Mouse (Mus musculus): Measurements from ENCODE around the gene Mgat1. TPM values are rescaled to one million over a fixed set of nuclear protein-coding genes. Genes with fewer than 3 reads are reported as not detected.

The Mgat1 gene
- total and polyA plus RNA-seq, 3 experiments, result 67.7 to 83.2 (median 80.9) TPM

DNA sequence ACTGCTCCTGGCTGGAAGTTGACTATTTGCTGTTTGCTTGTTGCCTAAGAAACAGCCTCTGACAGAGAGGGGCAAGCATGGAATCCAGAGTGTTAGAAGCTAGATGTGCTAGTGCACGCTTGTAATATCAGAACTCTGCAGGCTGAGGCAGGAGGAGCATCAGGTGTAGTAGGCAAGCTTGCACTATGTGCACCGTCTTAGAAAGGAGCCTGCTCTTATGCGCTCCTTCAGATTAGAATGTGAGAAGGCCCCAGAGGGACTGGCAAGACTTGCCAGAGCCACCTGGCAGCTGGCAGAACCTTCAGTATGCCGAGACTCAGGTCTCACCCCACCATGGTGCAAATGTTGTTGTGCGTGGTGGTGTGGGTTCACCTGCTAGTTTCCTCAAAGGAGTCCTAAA lies 8.1 kb downstream of the Mgat1 start:
- peaks cover 30 to 55% of the 10 kb centered on the region in 2 experiments for H3K36me3 ChIP-seq (replicated peaks in 1 of 2; ENCODE audit: control insufficient read depth in 1 of 2, insufficient read depth in 1 of 2, low read length in 1 of 2)

GRCm38 (mm10) chr11:49253035-49253434 lies 9.0 kb downstream of the Mgat1 start:
- Histone ChIP-seq H3K9ac (ENCODE audit: insufficient read depth, low read depth) (no peak overlapping the region), H3K4me2 (ENCODE audit: insufficient read depth, low read depth, poor library complexity, severe bottlenecking) (no peak overlapping the region), H3K4me1 (ENCODE audit: control insufficient read depth in 1 of 2, insufficient read depth in 2 of 2) (peaks cover 13 to 70% of the 10 kb centered on the region in 2 experiments), H3K27me3 (replicated peaks) (no peaks in the 10 kb centered on the region), H3K4me3 (replicated peaks in 1 of 3; ENCODE audit: low read depth in 2 of 3, low read length in 2 of 3, poor library complexity in 1 of 3) (no peak overlapping the region), H3K9me3 (replicated peaks; ENCODE audit: low read length) (no peaks in the 10 kb centered on the region), H3K27ac (ENCODE audit: insufficient read depth, low read depth) (no peak overlapping the region), H3K36me3 (replicated peaks in 1 of 2; ENCODE audit: control insufficient read depth in 1 of 2, insufficient read depth in 1 of 2, low read length in 1 of 2) (peaks cover 30 to 61% of the 10 kb centered on the region in 2 experiments), H3K79me2 (replicated peaks; ENCODE audit: control insufficient read depth, extremely low read depth, insufficient read depth, poor library complexity, severe bottlenecking) (peaks cover 63% of the 10 kb centered on the region)
- DNase-seq (ENCODE audit: extremely low read depth), result no peak
- no peak for TF ChIP-seq BHLHE40 (IDR thresholded peaks at IDR 0.05; ENCODE audit: low read depth, low read length)
- in situ Hi-C loops (cut with MboI; ENCODE audit: low pct_ligation_motif_present, low pct_unique_long_range_greater_than_20kb, low sequenced_read_pairs), result loop anchor here (25.0 kb wide), 1 partner anchor 141 kb away; the partner anchor contains the start of gene Olfr1396
- dilution Hi-C loops (cut with MboI; ENCODE audit: extremely low pct_ligation_motif_present, extremely low pct_unique_long_range_greater_than_20kb, low sequenced_read_pairs), result no loop called here

More for the DNA sequence above, 8.1 kb downstream of the Mgat1 start:
- Histone ChIP-seq H3K27ac (ENCODE audit: insufficient read depth, low read depth) (no peak overlapping the region), H3K4me2 (ENCODE audit: insufficient read depth, low read depth, poor library complexity, severe bottlenecking) (peak overlapping the region; percentile 55), H3K4me3 (replicated peaks in 1 of 3; ENCODE audit: low read depth in 2 of 3, low read length in 2 of 3, poor library complexity in 1 of 3) (peak overlapping the region; percentile 3 to 72 (median 56)), H3K27me3 (replicated peaks) (no peaks in the 10 kb centered on the region), H3K9me3 (replicated peaks; ENCODE audit: low read length) (no peaks in the 10 kb centered on the region), H3K79me2 (replicated peaks; ENCODE audit: control insufficient read depth, extremely low read depth, insufficient read depth, poor library complexity, severe bottlenecking) (peaks cover 68% of the 10 kb centered on the region), H3K4me1 (ENCODE audit: control insufficient read depth in 1 of 2, insufficient read depth in 2 of 2) (peaks cover 13 to 76% of the 10 kb centered on the region in 2 experiments), H3K9ac (ENCODE audit: insufficient read depth, low read depth) (peak overlapping the region; percentile 83; the same call in 1 of the 2 replicates)
- dilution Hi-C loops (cut with MboI; ENCODE audit: extremely low pct_ligation_motif_present, extremely low pct_unique_long_range_greater_than_20kb, low sequenced_read_pairs), result no loop called here
- in situ Hi-C loops (cut with MboI; ENCODE audit: low pct_ligation_motif_present, low pct_unique_long_range_greater_than_20kb, low sequenced_read_pairs), result loop anchor here (25.0 kb wide), 1 partner anchor 140 kb away; the partner anchor contains the start of gene Olfr1396
- no peak for DNase-seq (ENCODE audit: extremely low read depth)
- TF ChIP-seq MAFK (IDR thresholded peaks at IDR 0.05; ENCODE audit: insufficient replicate concordance, low read length) (no peak), ELF1 (IDR thresholded peaks at IDR 0.05; ENCODE audit: low read depth, low read length) (no peak), MAZ (IDR thresholded peaks at IDR 0.05; ENCODE audit: low read depth, low read length) (no peak), SIN3A (IDR thresholded peaks at IDR 0.05; ENCODE audit: low read length) (no peak), KAT2A (IDR thresholded peaks at IDR 0.05; ENCODE audit: insufficient replicate concordance, low read length) (no peak), MYC (IDR thresholded peaks at IDR 0.05; ENCODE audit: low read depth, low read length) (no peak), MEF2A (IDR thresholded peaks at IDR 0.05; ENCODE audit: borderline replicate concordance, low read depth, low read length) (no peak), USF1 (IDR thresholded peaks at IDR 0.05; ENCODE audit: low read depth, low read length) (no peak), CHD1 (IDR thresholded peaks at IDR 0.05; ENCODE audit: low read depth, low read length) (no peak), CHD2 (IDR thresholded peaks at IDR 0.05; ENCODE audit: low read length) (no peak)

GRCm38 (mm10) chr11:49259296-49259695 lies 15.3 kb downstream of the Mgat1 start:
- H3K4me3 ChIP-seq (replicated peaks in 1 of 3; ENCODE audit: low read depth in 2 of 3, low read length in 2 of 3, poor library complexity in 1 of 3), result no peak overlapping the region
- no peaks in the 10 kb centered on the region for H3K9me3 ChIP-seq (replicated peaks; ENCODE audit: low read length)
- in situ Hi-C loops (cut with MboI; ENCODE audit: low pct_ligation_motif_present, low pct_unique_long_range_greater_than_20kb, low sequenced_read_pairs), result loop anchor here (25.0 kb wide), 1 partner anchor 147 kb away; the partner anchor contains the start of gene Olfr1396
- TF ChIP-seq ELF1 (IDR thresholded peaks at IDR 0.05; ENCODE audit: low read depth, low read length) (no peak), CTCF (conservative IDR thresholded peaks at IDR 0.05 in 1 of 2, IDR thresholded peaks at IDR 0.05 in 1 of 2; ENCODE audit: low read depth in 2 of 2, low read length in 2 of 2) (no peak), POLR2AphosphoS2 (IDR thresholded peaks at IDR 0.05; ENCODE audit: low read depth, low read length) (no peak), ETS1 (conservative IDR thresholded peaks at IDR 0.05; ENCODE audit: low read depth, low read length) (no peak), ZMIZ1 (IDR thresholded peaks at IDR 0.05; ENCODE audit: low read depth, low read length) (no peak)
- peaks cover 3 to 30% of the 10 kb centered on the region in 2 experiments for H3K4me1 ChIP-seq (ENCODE audit: control insufficient read depth in 1 of 2, insufficient read depth in 2 of 2)
- H3K27me3 ChIP-seq (replicated peaks), result no peaks in the 10 kb centered on the region
- peaks cover 59 to 90% of the 10 kb centered on the region in 2 experiments for H3K36me3 ChIP-seq (replicated peaks in 1 of 2; ENCODE audit: control insufficient read depth in 1 of 2, insufficient read depth in 1 of 2, low read length in 1 of 2)
- H3K79me2 ChIP-seq (replicated peaks; ENCODE audit: control insufficient read depth, extremely low read depth, insufficient read depth, poor library complexity, severe bottlenecking), result peaks cover 24% of the 10 kb centered on the region
- no peak overlapping the region for H3K27ac ChIP-seq (ENCODE audit: insufficient read depth, low read depth)
- H3K4me2 ChIP-seq (ENCODE audit: insufficient read depth, low read depth, poor library complexity, severe bottlenecking), result no peak overlapping the region
- H3K9ac ChIP-seq (ENCODE audit: insufficient read depth, low read depth), result no peak overlapping the region
- dilution Hi-C loops (cut with MboI; ENCODE audit: extremely low pct_ligation_motif_present, extremely low pct_unique_long_range_greater_than_20kb, low sequenced_read_pairs), result no loop called here
- no peak for DNase-seq (ENCODE audit: extremely low read depth)
